Mouse (Mus musculus): Measurements from ENCODE around the gene Akna.

Gene Akna

DNA sequence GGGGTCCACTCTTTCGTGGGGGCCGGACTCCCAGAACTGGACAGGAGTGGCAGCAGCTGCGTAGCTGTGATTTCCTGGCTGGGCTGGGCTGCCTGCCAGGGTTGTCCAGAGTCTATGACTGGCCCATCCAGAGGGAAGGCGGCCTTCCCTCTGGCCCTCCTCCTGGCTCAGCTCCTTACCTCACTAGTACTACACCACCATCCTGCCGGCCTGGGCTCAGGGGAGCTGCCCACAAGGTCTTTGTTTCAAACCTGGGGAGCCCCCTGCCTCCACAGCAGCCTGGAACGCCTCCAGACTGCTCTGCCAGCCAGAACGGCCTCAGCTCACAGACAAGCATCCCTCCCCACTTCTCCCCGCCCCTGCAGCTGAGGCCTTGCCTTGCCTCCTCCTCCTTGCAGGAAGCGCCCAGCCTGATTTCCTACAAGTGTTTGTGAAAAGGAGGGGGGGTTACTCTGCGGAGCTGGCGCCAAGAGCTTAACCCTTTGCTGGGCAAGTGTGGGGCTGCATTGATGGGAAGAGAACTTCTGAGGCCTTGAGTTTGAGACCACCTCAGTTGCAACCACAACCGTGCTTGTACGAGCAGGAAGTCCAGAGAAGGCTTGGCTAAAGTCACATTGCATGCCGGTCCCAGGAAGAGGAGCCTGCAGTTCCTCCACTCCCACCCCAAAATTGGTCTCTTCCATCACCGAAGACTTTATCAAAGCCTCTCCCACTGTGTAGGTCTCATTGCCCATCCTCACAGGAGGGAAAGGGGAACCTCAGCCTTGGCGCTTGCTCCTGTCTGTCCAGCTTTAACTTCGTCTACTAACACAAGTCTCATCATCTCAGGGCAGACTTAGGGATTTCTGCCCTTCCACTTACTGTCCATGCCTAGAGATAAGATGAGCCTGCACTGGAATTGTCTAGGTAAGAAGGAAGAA lies at the start of gene Akna:
Gene Akna (minus strand): TSS at position 315 of the 920 bp plus-strand sequence.
- DNase-seq: peak; percentile 96

DNA sequence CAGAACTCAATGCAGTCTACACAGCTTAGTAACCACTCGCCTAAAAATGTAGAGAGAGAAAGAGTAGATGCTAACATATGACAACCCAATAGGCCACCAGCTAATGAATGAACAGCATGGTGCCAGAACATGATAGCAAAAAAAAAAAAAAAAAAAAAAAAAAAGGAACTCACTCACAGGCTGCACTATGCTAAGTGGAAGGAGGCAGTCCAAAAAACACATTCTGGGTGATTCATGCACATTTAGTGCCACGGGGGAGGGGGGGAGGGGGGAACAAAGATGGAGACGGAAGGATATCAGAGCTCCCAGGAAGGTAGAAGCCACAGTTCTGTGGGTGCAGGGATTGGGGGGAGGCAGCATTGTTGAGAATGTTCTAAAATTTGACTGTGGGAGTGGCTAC lies 49.4 kb upstream of the Akna start:
- no peak for DNase-seq

DNA sequence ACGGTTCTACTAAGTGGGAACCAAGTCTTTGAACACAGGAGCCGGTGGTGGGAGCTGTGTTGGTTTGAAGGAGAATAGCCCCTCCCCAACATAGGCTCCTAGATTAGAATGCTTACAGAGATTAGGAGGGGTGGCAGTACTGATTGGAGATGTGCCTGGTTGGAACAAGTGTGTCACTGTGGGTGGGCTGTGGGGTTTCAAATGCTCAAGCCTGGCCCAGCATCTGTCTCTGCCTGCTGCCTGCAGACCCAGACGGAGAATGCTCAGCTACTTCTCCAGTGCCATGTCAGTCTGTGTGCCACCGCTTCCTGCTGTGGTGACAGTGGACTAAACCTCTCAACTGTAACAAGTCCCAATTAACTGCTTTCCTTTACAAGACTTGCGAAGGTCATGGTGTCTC lies 47.4 kb upstream of the Akna start:
- DNase-seq: no peak

DNA sequence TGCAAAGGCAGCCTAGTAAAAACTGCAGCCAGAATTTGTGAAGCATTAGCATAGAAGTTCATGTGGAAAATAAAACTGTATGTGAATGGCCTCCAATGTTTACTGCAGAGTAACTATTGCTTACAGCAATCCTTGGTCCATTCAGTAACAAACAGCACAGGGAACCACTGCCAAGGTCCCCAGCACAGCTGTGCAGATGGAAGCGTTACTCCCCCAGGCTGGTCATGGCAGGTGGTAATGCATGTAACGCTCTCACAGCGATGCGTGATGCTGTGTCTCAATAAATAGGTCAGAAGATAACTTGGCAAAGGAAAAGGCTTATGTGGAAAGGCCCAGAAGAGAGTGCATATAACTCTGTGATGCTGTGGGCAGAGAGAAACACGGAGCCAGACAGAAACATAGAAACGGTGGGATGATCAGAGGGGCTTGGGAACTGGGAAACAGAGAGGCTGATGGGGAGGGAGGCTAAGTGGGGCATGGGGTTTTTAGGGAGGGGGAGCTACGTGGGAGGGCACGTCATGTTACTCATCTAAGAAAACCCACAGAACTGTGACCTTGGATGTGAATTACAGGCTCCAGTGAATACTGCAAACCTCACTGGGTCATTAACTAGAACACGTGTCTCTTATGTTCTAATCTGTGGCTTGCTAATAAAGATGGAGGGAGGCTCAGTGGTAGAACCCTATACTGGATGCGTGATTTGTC lies 41.4 kb upstream of the Akna start:
- no peak for DNase-seq

DNA sequence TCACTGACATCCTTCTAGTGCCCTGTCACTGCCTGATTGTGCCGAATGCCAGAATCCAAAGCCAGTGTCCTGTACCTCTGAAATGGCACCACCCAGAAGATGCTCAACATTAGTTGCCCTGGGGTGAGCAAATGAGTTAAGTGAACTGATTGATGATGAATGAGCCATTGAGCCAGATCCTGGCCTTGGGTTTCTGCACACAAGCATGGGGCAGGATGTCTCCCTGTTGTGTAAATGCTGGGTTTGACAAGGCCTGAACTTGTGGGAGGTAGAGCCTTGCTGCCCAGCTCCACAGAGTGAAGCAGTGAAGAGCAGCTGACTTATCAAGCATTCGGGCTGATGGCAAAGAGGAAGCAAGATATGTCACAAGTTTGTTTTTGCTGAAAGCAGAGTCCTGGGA lies 39.9 kb upstream of the Akna start:
- DNase-seq: no peak

DNA sequence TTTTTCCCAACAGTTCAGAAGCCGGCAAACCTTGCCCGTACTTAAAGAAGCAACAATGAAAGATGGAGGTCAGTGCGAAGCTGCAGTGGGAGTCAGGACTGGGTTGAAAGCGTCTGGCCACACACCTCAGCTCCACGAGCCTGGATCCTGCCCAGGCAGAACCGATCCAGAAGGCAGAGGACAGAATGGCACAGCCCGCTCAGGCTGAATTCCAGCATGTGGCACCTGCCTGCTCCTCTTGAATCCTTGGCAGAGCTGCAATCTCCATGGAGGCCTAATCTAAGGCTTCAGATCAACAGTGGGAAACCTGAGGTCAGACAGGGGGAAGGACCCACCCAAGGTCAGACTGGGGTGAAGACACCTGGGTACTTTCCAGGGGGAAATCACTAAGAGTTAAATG lies 38.5 kb upstream of the Akna start:
- DNase-seq: no peak

DNA sequence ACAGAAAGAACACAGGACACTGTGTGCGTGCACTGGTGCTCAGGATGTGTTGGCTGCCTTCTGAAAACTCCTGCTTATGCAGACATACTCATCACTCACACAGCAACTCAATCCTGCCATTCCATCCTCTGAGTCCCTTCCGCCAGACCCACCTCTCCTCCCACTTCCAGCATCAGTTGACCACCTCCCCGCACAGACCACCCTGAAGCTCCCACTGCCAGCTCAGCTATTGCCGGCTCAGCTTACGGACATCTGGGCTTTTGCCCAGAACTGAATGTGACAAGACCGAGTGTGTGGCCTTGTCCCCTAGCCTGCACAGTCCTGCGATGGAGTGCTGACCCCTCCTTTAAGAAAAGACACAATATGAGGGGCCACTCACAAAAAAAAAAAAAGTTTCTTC lies 37.1 kb upstream of the Akna start:
- no peak for DNase-seq

DNA sequence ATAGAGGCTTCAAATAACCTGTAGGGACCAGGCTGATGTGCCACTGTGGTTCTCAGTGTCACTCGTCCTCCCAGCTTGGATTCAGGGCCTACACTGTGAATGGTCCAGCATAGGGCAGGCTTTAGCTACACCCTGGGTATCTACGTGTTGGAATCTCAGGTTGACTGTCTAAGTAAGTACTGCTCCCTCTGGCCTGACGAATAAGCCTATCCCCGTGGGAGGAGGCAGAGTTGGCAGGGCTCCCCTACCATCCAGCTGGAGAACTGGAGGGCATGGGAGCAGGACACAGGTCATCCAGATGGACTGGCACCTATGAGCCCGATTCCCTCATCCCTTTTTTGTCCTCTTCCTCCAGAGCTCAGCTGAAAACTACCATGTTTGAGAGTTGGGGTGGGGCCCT lies 34.8 kb upstream of the Akna start:
- DNase-seq: no peak

DNA sequence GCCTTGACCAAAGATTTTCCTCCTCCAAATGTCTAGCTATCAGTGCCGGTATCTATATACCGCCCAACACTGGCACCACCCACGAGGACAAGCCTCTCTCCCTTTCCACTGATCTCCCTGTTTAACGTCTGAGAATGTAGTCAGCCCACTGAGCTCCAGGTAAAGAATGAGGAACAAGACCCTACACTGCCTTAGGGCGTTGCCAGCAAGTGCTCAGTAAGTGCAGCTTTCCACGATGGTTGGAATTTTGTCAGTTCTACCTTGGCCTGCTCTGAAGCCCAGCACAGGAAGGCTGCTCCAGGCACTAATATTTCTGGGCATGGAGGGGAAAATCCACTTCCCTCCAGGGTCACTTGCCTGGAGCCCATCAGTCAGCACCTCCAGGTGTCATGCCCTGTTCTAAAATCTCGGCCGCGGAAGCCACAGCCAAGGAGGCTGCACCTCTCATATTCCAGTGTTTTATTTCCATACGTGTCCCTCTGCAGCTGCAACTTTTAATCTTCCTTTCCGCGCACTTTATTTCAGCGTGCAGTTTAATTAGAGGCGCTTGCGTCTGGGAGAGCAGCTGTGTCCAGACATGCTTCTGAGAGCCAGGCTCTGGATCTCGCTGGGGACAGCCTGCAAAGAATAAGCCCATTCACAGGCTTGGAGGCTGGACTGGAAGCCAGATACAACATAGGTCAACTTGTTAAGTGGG lies 34.1 kb upstream of the Akna start:
- no peak for DNase-seq

DNA sequence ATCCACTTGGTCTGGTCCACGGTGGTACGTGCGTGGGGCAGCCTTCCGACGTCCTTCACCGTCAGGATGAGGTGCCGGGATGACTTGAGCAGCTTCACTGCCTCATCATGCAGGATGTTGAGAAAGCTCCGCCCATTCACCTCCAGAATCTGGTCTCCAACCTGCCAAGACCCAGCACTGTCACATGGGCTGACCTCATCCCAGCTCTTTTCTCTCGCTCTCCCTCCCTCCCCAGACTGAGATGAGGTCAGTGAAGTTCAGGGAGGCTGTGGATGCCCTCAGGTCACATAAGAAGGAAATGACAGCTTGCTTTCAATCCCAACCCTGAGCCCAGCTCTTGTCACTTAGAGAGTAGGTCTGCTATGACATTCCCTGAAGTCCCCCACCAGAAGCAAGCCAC lies 32.2 kb upstream of the Akna start:
- no peak for DNase-seq

DNA sequence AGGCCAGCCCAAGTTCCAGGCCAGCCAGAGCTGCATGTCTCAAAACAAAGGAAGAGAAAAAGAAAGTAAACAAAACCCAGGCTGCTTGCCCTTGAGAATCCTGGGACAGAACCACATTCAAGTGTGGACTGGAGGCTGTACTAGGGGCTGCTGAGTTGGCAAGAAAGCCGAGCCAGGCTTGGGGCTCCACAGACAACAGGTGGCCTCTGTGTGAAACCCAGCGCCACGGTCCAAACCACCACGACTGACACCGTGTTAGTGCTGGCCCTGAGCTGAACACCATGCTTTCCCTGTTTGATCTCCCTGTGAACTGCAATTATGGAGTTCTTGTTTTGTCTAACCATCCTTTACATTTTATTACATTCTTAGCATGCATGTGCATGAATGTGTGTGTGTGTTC lies 27.9 kb upstream of the Akna start:
- no peak for DNase-seq

DNA sequence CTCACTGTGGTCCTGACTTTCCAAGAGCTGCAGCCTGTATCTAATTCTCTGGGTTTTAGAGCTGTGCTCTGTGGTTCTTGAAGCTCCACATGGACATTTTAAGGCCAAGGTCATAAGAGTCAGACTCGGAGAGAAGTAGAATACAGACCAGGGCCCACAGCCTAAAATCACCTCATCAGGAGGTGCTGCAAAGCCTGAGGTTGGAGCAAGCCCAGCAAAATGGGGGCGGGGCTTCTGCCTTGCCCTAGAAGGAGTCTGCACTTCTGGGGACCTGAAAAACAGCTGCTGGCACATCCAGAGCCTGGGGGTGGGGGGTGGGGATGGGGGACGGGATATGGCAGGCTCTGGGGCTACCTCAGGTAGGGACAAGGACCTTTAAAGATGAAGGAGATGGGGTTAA lies 27.2 kb upstream of the Akna start:
- DNase-seq: no peak

DNA sequence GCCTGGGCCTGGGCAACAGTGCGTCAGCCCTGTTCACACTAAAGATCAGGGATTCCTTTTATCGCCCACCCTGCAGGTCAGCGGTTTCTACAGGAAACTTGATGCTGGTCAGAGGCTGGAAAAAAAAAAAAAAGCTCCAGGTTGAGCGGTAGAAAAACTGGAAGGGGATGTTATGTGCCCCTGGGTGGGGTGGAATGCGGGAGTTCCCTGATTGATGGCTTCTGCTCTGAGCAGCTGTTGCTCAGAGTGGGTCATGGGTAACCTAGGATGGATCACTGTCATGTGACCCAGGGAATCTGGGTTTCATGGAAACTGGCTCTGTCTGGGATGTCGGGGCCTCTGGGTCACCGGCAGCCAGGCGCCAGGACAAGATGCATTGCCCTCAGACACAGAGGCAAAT lies 23.2 kb upstream of the Akna start:
- DNase-seq: no peak

DNA sequence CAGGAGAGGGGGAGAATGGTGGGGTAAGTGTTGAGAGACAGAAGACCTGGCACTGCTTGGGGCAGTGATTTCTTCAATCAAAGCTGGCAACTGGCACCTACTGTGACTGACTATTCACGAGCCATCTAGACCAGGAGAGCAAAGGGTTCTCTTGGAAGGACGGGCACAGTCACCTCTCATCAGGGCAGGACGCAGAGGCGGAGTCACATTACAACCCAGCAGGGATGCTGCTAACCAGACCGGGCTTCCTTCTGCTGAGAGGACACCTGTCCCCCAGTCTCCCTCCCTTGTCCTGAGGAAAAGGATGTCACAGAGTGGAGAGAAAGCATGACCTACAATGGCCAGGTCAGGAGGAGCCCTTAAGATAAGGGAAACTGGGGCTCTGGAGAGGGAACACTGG lies 20.7 kb upstream of the Akna start:
- DNase-seq: no peak

DNA sequence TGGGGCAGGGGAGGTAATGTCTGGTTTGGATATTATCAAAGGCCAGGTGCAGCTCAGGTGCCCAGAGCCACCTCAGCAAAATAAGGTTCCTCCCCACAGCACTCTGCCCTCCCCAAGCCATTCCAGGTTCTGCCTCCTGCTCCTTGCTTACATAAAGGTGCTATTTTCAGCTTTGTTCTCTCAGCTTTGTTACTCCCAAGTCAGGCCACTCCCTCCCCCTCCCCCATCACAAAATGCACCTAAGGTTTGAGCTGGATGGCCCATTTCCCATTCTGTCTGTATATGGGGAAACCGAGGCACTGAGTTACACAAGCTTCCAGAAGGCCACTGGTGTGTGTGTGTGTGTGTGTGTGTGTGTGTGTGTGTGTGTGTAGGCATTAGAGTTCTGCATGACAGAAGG lies 20.1 kb upstream of the Akna start:
- no peak for DNase-seq

DNA sequence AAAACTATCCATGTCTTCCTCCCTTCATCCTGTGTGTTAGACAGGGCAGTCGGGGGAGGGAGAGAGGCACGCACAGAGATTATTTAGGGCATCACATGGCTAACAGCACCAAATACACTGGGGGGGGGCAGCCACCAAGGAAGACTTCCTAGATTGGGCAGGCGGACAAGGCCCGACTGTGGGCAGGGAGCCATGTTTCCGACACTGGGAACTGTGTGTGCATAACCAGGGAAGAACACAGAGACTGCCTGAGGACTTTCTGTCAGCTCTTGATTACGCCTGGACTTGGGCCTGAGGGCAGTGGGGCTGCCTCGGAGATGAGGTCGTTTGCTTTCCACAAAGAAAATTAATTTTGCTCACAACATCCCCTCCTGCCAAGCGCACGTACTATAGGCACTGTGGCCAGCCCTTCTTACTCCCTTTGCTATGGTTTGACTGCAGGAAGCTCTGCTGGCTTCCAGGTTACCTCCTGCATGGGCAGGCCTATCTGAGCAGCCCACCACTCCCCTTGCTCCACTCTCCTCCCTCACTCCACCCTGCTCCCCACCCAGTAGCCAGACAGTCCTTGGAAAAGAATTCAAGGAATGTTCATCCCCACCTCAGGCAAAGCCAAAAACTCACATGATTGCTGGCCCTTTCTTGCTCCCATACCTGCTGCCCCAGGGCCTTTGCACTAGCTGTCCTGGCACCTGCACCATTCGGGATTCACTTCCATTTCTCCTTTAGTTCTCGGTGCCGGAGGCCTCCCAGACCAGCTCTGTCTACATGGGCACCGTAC lies 17.2 kb upstream of the Akna start:
- no peak for DNase-seq

DNA sequence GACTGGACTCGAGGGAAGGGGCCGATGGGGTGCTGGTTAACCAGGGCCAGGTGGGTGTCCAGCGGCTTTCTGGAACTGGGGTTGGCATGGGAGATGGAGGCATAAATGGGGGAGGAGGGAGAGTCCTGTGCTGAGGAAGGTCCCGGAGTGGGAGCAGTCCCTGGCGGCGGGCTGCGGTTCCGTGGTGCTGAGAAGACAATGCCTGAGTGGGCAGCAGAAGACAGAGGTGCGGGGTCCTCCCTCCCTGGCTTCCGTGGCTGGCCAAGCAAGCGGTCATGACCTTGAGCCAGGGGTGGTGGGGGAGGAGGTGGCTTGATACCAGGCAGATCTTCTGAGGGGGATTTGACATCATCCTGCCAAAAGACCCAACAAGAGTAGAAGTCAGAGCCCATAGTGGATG lies 15.1 kb upstream of the Akna start:
- no peak for DNase-seq

DNA sequence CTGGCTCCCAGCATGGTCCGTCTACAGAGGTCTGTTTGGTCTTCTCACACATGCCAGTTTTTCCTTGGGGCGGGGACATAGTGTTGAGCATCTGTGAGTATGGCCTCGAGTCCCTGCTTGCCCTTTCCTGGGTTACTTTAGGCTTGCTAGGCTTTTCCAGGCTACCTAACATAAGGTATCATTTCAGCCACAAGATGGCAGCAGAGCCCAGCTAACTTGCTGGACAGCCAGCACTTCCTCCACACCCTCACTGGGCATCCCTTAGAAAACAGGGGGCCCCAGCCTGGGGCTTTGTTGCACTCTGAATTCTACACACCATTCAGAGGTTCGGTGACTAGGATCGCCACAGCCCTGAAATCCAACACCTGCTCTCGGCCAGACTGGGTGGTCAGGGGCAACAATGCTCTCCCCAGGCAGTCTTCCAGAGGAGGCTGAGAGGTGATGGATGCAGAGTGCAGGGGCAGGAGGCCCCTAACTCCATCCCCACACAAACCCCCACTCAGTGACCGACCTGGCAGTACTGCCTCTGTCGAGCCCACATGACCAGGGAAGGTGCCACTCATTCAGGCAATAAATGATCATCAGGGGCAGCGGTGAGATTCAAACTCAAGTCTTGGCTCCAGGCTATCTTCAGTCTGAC lies 14.3 kb upstream of the Akna start:
- peak; percentile 94 for DNase-seq

DNA sequence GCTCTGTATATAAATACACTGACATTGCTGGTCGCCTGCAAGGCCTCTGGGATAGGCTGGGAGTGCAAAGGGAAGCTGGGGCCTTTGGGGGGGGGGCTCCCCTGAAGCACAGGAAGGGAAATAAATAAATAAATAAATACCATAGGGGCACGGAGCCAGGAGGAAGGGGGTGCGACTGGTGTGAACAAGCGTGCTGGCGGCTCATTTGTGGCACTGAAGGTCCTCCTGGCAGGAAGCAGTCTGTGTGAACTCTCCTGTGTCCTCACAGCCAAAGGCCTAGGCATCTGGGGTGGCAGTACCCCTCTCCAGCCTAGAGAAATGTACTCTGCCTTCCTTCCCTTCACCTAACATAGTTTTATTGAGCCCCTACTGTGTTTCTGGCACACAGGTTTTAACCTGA lies 11.8 kb upstream of the Akna start:
- DNase-seq: peak; percentile 7

DNA sequence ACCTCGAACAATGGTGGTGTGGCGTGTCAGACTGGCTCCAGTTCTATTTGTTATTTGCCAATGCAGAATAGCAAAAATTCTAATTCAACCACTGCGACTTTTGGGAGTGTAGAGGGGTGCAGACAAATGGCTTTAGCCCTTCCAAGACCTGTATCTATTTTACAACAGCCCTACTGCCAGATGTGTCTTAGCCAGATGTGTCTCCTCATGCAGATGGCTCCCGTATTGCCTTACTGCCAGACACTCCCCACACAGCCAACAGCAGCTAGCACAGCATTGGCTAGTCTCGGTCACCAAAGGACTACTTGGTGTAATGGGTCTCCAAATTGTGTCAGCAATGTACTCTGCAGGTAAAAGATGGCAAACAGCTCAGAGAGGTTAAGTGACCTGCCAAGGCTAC lies 8.1 kb upstream of the Akna start:
- no peak for DNase-seq

DNA sequence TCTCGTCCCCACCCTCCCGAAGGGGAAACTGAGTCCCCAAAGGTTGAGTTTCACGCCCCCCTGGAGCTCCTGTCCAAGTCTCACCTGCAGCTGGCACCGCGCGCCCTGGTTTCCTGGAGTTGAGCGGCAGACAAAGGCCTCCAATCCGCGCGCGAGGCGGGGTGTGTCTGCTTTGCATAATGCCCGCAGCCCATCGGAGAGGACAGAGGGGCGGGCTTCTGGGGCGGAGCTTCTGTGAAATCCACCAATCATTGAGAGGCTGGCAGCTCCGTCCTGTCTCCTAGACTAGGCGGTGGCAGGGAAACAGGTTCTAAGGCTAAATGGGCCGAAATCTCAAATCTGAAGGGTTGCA lies 7.4 kb upstream of the Akna start:
- DNase-seq: peak; percentile 98

DNA sequence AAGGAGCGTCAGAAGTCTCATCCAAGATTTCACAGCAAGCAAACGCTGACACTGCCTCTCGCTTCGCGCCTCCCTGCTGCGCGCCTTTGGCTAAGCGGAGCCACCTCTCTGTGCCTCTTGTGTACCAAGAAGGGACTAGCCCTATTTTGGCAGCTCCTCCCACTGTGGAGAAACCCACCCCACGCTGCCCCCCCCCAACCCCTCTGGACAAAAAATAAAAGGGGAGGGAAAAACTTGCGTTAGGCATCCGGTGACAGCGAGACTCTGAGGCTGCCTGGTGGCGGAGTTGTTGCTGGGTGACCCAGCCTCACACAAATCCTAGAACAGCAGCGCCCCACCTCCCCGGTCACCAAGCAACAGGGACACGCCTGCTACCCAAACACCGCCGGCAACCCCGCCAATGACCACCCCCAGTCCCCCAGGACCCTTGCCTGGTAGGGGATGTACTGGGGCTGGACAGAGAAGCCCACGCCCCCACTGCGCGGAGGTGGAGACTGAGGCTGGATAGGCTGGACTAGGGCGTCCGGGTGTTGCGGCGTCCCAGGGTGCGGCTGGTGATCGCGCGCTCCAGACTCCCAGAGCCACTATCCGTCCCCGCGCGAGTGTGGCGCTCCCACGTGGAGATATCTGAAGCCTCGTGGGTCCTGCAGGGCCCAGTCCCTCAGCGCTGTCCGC lies 6.9 kb upstream of the Akna start:
- peak; percentile 77 for DNase-seq
